Mouse (Mus musculus) testis, adult 2 months (tissue): ENCODE measurements around the gene Slc37a2. TPM values are rescaled to one million over a fixed set of nuclear protein-coding genes. Genes with fewer than 3 reads are reported as not detected.
A peak's percentile ranks its signal among the peaks of the same experiment; 100 is the strongest.

ENCODE experiments used
- H3K27ac ChIP-seq: fragments of 200-500 bp; 2 replicates; pipeline ENCODE4 v1.5.1; 2012; ENCODE audit warnings: low read depth, low read length; ENCODE audit not compliant: control insufficient read depth, insufficient read depth
- H3K27me3 ChIP-seq: fragments of 200-500 bp; 2 replicates; pipeline ENCODE4 v1.6.1; 2012; ENCODE audit warnings: mild to moderate bottlenecking, low read length, moderate library complexity; ENCODE audit not compliant: control insufficient read depth, insufficient read depth
- H3K36me3 ChIP-seq: fragments of 200-500 bp; 2 replicates; pipeline ENCODE4 v1.6.1; 2012; ENCODE audit warnings: mild to moderate bottlenecking, low read length; ENCODE audit not compliant: control insufficient read depth, insufficient read depth
- H3K4me1 ChIP-seq: fragments of 200-500 bp; 2 replicates; pipeline ENCODE4 v1.6.1; 2012; ENCODE audit warnings: low read length; ENCODE audit not compliant: control insufficient read depth, insufficient read depth
- H3K4me3 ChIP-seq: fragments of 200-500 bp; 2 replicates; pipeline ENCODE4 v1.5.1; 2012; ENCODE audit warnings: low read depth, mild to moderate bottlenecking, low read length, moderate library complexity, mixed read lengths; ENCODE audit not compliant: control insufficient read depth
- CTCF ChIP-seq: fragments of 200-500 bp; IDR thresholded peaks from 2 replicates; pipeline ENCODE4 v1.5.1; 2012; ENCODE audit warnings: low read depth, mild to moderate bottlenecking, inconsistent platforms, low read length, moderate library complexity; ENCODE audit not compliant: control insufficient read depth, insufficient read depth, insufficient replicate concordance
- POLR2A ChIP-seq: fragments of 200-500 bp; IDR thresholded peaks from 2 replicates; pipeline ENCODE4 v1.6.1; 2012; ENCODE audit warnings: low read depth, mild to moderate bottlenecking, inconsistent platforms, low read length, moderate library complexity; ENCODE audit not compliant: control insufficient read depth
- polyA plus RNA-seq: library from polyadenylated mRNA; depleted of rRNA; stranded (reverse); fragments of >200 nt; gene quantifications from 2 replicates; pipeline ENCODE4 v1.2.3, GENCODE M21; 2012

The Slc37a2 gene
- polyA plus RNA-seq, 1 experiment = 5.4 TPM

GRCm38 (mm10) chr9:37213060-37213738, 42.3 kb downstream of the Slc37a2 start:
- H3K27ac ChIP-seq = no peak overlapping the region
- no peaks in the 10 kb centered on the region for H3K36me3 ChIP-seq
- H3K27me3 ChIP-seq = no peaks in the 10 kb centered on the region
- TF ChIP-seq POLR2A (no peak), CTCF (no peak)
- H3K4me3 ChIP-seq = no peak overlapping the region
- H3K4me1 ChIP-seq = peaks cover 2% of the 10 kb centered on the region; the same call in 1 of the 2 replicates

GRCm38 (mm10) chr9:37207929-37208411, 47.6 kb downstream of the Slc37a2 start, which contains the start of gene Tmem218:
Gene Tmem218, plus strand, starts transcription at chr9:37208223.
- peak within 1 kb of the TSS; percentile 94 for H3K4me3 ChIP-seq
- H3K27ac ChIP-seq = peak within 1 kb of the TSS; percentile 86
- H3K4me1 ChIP-seq = peaks cover 2% of the 10 kb centered on the region; the same call in 1 of the 2 replicates
- no peaks in the 10 kb centered on the region for H3K36me3 ChIP-seq
- no peak for TF ChIP-seq CTCF
- TF ChIP-seq POLR2A = no peak; the same call in 1 of the 2 replicates
- no peaks in the 10 kb centered on the region for H3K27me3 ChIP-seq

GRCm38 (mm10) chr9:37203884-37204283, 51.7 kb downstream of the Slc37a2 start:
- Histone ChIP-seq H3K36me3 (no peaks in the 10 kb centered on the region), H3K27ac (no peak overlapping the region), H3K4me3 (no peak overlapping the region), H3K4me1 (peaks cover 2% of the 10 kb centered on the region; the same call in 1 of the 2 replicates), H3K27me3 (no peaks in the 10 kb centered on the region)
- TF ChIP-seq CTCF (no peak), POLR2A (no peak)

GRCm38 (mm10) chr9:37200414-37200813, 55.1 kb downstream of the Slc37a2 start:
- Histone ChIP-seq H3K4me1 (no peaks in the 10 kb centered on the region), H3K4me3 (no peak overlapping the region), H3K36me3 (no peaks in the 10 kb centered on the region), H3K27me3 (no peaks in the 10 kb centered on the region), H3K27ac (no peak overlapping the region)
- TF ChIP-seq CTCF (no peak), POLR2A (no peak)

- Histone ChIP-seq H3K27me3 (no peaks in the 10 kb centered on the region), H3K4me3 (no peak overlapping the region), H3K4me1 (no peaks in the 10 kb centered on the region), H3K36me3 (no peaks in the 10 kb centered on the region), H3K27ac (no peak overlapping the region)
- TF ChIP-seq POLR2A = no peak
- no peak for TF ChIP-seq CTCF
Measured at GRCm38 (mm10) chr9:37197067-37197466, 58.5 kb downstream of the Slc37a2 start.

GRCm38 (mm10) chr9:37188024-37188423, 67.5 kb downstream of the Slc37a2 start:
- Histone ChIP-seq H3K27ac (no peak overlapping the region), H3K27me3 (no peaks in the 10 kb centered on the region), H3K4me1 (no peaks in the 10 kb centered on the region), H3K36me3 (no peaks in the 10 kb centered on the region), H3K4me3 (no peak overlapping the region)
- no peak for TF ChIP-seq CTCF

- Histone ChIP-seq H3K4me3 (no peak overlapping the region), H3K36me3 (no peaks in the 10 kb centered on the region), H3K27ac (no peak overlapping the region), H3K27me3 (no peaks in the 10 kb centered on the region), H3K4me1 (no peaks in the 10 kb centered on the region)
- TF ChIP-seq CTCF = no peak
- TF ChIP-seq POLR2A = no peak
Measured at GRCm38 (mm10) chr9:37187407-37187806, 68.1 kb downstream of the Slc37a2 start.

GRCm38 (mm10) chr9:37183176-37183575, 72.4 kb downstream of the Slc37a2 start:
- no peaks in the 10 kb centered on the region for H3K27me3 ChIP-seq
- no peak overlapping the region for H3K4me3 ChIP-seq
- H3K36me3 ChIP-seq = no peaks in the 10 kb centered on the region
- no peak overlapping the region for H3K27ac ChIP-seq
- no peaks in the 10 kb centered on the region for H3K4me1 ChIP-seq
- TF ChIP-seq POLR2A (no peak), CTCF (no peak)
